Mouse (Mus musculus) myocyte (in vitro differentiated cells): ENCODE data around the gene Kcnip1.

Experiments
- CEBPB ChIP-seq: IDR thresholded peaks from 2 replicates; pipeline ENCODE4 v1.6.1; 2011; ENCODE audit warnings: mild to moderate bottlenecking, moderate library complexity; ENCODE audit not compliant: poor library complexity, insufficient read depth, severe bottlenecking
- POLR2A ChIP-seq: IDR thresholded peaks from one replicate; pipeline ENCODE4 v1.6.1; 2011; ENCODE audit warnings: low read depth, mild to moderate bottlenecking, control low read depth, moderate library complexity; ENCODE audit not compliant: insufficient read length
- POLR2AphosphoS2 ChIP-seq: IDR thresholded peaks from one replicate; pipeline ENCODE4 v1.6.1; 2011; ENCODE audit warnings: low read depth, control low read depth; ENCODE audit not compliant: insufficient read length
- REST ChIP-seq: IDR thresholded peaks from one replicate; pipeline ENCODE4 v1.6.1; 2011; ENCODE audit warnings: mild to moderate bottlenecking, control low read depth, moderate library complexity; ENCODE audit not compliant: insufficient read depth, insufficient read length

- TF ChIP-seq POLR2AphosphoS2 (no peak), POLR2A (no peak), REST (no peak), CEBPB (no peak)
Observed at GRCm38 (mm10) chr11:33701958-33702459, 290.9 kb downstream of the Kcnip1 start.
